Mouse (Mus musculus): ENCODE data around the gene Acvr1b.

- TF ChIP-seq POLR2A (IDR thresholded peaks at IDR 0.05; ENCODE audit: low read depth, low read length) (no peak), CHD2 (IDR thresholded peaks at IDR 0.05; ENCODE audit: low read length) (no peak), NRF1 (IDR thresholded peaks at IDR 0.05; ENCODE audit: low read depth, low read length) (no peak), CTCF (conservative IDR thresholded peaks at IDR 0.05 in 1 of 2, IDR thresholded peaks at IDR 0.05 in 1 of 2; ENCODE audit: low read depth in 2 of 2, low read length in 2 of 2) (peak in 1 of 2 experiments; percentile 36; a peak in 1 of 4 replicates), JUND (conservative IDR thresholded peaks at IDR 0.05; ENCODE audit: low read depth, low read length) (no peak), EP300 (IDR thresholded peaks at IDR 0.05; ENCODE audit: low read length) (no peak), USF1 (IDR thresholded peaks at IDR 0.05; ENCODE audit: low read depth, low read length) (no peak), RCOR1 (conservative IDR thresholded peaks at IDR 0.05; ENCODE audit: low read depth, low read length) (no peak), SMC3 (IDR thresholded peaks at IDR 0.05; ENCODE audit: low read depth, low read length) (no peak), BHLHE40 (IDR thresholded peaks at IDR 0.05; ENCODE audit: low read depth, low read length) (no peak), MXI1 (IDR thresholded peaks at IDR 0.05; ENCODE audit: low read depth, low read length) (no peak)
Observed at GRCm38 (mm10) chr15:101242645-101243044, 68.8 kb downstream of the Acvr1b start.
